Mouse (Mus musculus) adipocyte (in vitro differentiated cells): ENCODE measurements around the gene Ndufb5.
"Not testable (repeated sequence)": the region's sequence is repeated elsewhere in the genome, so short reads cannot be mapped to it uniquely, and the experiment has no call there.

Experiments
- DNase-seq: peaks from one replicate; pipeline ENCODE4 v3.0.0-alpha.2; 2016; ENCODE audit warnings: low spot score

Gene Ndufb5

DNA sequence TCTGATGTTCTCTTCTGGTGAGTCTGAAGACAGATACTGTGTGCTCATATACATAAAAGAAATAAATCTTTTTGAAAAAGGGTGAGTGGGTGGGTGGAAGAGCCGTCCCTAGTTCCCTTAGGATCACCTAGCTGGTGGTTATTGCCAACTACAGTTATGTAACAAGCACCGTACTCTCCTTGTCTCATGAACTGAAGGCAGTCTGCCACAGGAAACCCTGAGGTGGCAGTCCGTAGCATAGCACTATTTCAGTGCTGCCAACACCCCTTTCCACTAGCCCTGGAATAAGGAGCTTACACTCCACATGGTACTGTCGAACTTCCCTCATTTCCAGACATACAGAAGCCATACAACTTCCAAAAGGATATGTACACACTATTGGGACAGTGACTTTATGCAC, 8.9 kb upstream of the Ndufb5 start:
- no peak for DNase-seq

DNA sequence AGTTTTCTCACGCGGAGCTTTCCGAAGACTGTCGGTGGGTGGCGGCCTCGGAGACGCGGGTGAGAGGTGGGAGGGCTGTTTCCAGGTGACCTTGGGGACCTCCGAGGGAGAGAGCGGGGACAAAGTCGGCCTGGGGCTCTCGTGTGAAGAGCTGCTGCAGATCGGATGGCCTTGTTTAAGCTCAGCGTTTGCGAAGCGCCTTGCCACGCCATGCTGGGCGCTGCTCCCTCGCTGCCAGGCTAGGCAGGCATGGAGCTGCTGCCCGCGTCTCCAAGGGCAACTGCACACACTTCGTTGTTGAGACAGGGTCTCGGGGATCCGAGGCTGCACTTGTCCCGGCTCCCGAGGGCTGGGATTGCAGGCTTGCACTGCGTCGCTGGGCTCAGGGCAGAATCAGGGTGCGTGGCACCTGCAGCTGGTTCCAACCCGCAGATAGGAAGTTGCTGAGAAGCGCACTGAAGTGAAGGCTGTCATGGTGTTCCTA, 424 bp downstream of the Ndufb5 start, which contains the start of gene Mrpl47:
Mrpl47 (minus strand) TSS at position 434 of the 484 bp plus-strand sequence.
- no peak for DNase-seq

DNA sequence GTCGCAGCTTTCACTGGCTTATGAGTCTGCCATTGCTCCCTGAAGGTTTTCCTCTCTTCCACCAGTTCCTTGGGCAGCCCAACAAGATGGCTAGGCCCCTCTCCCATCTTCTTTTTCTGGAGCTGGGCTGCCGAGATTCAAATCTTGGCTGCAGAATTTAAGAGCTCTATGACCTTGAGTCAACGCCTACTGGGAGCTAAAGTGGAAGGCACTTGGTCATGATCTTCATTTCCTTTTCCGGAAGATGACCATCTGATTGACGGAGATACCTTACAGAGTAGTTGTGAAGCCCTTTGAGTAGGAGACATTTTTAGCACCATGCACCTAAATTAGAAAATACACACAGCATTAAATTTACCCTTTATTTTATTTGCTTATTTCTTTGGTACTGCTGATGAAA, 1.8 kb downstream of the Ndufb5 start:
- DNase-seq = no peak

DNA sequence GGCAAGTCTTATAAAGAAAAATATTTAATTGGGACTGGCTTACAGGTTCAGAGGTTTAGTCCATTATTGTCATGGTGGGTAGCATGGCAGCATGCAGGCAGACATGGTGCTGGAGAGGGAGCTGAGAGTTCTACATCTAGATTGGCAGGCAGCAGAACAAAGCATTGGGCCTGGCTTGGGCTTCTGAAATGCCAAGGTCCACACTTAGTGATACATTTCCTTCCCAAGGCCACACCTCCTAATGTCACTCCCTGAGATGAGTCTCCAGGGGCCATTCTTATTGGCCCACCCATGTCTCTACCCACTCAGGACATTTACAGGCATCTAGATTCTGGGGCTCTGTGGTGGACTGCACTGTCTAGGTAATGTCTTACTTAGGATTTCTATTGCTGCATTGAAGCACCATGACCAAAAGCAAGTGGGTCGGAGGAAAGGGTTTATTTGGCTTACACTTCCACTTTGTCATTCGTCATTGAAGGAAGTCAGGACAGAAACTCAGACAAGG, 5.5 kb downstream of the Ndufb5 start:
- DNase-seq = no peak

DNA sequence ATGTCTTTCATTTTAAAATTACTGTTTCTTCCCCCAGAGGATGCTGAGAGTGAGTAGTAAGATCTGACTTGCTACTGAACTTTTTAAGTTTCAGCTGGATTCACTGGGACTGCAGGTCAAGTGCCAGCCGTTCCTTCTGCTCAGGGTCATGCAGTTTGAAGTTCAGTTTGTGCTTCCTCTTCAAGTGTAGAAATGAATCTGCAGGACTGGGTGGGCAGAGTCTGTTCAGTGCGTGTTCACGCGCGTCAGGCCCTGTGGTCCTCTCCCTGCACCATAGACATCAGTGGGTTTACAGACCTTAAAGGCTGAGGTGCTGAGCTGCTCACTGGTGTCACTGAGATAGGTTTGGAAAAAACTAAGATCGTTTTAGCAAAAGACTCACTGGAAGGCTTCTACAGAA, 8.2 kb downstream of the Ndufb5 start:
- no peak for DNase-seq

DNA sequence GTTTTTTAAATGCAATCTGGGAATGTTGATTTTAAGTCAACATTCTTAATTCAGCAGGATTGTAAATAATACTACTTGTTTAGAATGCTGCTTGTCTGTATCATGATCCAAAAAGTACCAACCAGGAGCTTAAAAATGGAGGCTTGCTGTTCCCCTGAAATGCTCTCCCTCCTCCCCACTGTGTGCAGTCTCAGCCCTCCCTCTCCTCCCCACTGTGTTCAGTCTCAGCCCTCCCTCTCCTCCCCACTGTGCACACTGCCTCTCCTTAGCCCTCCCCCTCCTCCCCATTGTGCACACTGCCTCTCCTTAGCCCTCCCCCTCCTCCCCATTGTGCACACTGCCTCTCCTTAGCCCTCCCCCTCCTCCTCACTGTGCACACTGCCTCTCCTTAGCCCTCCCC, 8.6 kb downstream of the Ndufb5 start:
- not testable (repeated sequence) for DNase-seq

DNA sequence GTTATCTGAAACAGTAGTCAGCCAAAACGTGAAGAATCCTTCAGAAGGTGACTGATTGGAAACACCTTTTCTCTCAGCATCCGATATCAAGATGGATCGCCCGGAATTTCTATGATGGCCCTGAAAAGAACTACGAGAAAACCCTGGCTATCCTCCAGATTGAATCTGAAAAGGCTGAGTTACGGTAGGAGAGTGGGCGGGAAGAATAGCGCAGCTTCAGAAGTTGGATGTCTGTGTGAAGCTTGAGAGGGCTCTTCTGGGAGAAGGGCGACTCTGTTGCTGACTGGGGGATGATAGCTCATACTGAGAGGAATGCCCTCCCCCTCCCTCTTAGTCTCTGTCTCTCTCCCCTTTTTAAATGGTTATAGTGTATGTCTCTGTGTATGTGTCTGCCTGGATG, 11.6 kb downstream of the Ndufb5 start:
- no peak for DNase-seq

DNA sequence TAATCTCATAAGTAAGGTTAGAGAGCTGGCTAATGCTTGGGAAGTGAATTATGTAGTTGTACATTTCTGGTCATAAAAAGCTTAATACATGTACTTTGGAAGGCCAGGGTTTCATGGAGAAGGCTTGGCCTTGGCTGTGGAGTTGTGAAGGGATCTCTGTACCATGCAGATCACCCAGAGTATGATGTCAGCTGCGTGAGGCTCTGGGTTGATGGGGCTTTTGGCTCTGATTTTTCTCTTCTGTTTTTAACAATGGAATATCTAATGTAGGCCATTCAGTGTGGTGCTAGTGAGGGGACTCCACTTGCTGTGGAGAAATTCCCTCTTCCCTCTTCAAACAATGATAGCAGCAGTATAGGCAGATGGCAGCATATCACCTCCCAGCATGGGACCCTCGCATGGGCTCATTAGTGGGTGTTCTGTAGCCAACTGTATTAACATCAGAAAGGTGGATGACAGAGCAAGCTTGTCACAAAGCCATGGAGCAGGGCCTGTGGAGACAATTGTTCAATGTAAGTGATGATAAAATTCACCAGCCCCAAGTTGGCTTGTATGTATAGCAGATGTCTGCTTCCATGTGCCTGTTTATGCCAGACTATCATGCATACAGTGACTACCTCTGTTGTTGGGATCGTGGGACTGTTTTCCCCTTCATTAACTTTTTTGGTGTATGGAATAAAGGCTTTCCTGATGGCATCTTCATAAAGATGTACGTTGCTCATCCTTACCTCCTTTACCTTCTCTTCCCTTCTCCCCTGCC, 13.2 kb downstream of the Ndufb5 start:
- DNase-seq = no peak

DNA sequence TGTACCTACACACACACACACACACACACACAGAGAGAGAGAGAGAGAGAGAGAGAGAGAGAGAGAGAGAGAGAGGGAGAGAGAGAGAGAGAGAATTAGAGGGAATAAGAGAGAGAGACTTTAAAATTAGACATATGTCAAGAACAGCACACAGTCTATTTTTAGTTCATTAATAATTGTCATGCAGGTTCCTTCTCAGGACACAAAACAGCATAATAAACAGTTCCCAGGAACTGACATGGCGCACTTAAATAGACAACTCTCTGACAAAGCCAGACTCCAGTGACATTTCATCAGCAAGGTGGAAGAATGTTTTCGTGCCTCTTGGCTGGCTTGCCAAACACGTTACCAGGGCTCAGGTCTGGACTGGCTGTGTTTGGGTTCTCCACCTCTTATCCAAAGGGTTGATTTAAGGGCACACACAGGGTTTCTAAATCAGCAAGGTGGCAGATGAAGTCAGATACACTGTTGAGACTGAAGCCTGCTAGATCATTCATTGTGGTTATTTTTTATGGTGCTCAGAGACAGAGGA, 17.7 kb downstream of the Ndufb5 start:
- DNase-seq = no peak

DNA sequence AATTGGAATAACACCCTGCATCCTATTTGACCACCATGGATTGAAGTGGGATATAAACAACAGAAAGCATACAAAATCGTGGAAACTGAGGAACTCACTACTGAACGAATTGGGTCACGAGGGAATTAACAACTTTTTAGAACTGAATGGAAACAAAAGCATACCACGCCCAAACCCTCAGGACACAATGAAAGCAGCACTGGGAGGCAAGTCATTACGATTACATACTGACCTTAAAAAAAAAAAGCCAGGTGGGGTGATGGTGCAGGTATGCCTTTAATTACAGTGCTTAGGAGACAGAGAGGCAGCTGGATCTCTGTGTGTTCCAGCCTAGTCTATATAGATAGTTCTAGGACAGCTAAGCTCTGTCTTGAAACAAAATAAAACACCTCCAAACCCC, 22.4 kb downstream of the Ndufb5 start:
- no peak for DNase-seq

DNA sequence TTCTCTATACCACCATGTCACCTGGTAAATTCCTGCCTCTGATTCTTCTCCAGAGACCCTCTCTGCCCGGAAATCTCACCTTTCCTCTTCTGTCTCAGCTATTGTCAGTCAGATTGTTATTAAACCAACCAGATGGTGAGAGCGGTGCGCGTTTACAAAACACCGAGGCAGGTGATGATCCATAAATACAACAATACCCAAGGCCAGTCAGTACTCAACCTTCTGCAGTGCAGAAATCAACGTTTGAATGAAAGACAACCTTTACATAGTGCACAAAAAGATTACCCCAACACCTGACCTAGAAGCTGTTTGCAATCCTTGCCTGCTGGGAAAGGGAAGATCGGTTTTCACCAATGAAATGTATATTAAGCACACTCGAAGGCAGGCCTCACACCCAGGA, 26.2 kb downstream of the Ndufb5 start:
- no peak for DNase-seq

DNA sequence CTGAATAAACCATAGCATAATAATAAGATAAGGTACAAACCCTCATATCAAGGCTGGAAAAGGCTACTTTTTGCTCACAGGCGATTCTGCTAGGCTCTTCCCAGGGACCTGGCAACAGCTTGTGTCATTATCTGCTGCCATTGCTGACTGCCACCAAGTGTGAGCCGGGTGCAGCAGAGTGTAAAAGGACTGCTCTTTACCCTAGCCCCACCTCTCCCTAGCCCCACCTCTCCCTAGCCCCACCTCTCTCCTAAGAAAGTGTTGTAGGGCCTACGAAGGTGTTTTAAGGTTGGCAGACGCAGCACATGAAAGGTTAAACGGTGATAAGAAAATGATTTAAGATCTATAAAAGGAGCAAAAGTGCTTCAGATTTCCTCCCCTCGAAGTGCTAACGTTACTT, 27.1 kb downstream of the Ndufb5 start:
- no peak for DNase-seq

DNA sequence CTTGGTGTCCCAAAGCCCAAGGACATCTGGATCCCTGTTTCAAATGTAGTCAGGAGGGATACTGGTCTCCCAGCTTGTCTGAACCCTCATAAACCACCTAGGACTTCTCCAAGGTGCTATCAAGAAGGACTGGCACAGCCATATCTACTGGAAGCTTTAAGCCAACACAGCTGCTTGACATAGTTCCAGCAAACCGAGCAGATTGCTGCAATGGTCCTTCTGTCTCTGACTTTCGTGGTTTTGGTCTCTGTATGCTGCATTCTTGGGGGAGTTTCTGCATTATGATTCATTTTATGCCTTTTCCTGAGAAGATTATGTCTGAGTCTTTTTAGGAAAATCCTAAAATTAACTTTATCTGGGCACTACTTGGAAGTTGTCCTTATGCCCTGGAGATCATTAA, 34.0 kb downstream of the Ndufb5 start:
- DNase-seq = no peak
